Mouse (Mus musculus) splenic B cell, adult 2 months (primary cell): Measurements from ENCODE around the gene Tmprss5.

Source experiments
- DNase-seq: peaks from one replicate; pipeline ENCODE4 v3.0.0-alpha.2; 2011; ENCODE audit warnings: low read depth, low spot score
- H3K27me3 ChIP-seq: 2 replicates; pipeline ENCODE4 v1.6.1; 2012; ENCODE audit warnings: mild to moderate bottlenecking, low read length, moderate library complexity, mixed read lengths; ENCODE audit not compliant: control insufficient read depth, poor library complexity, insufficient read depth, severe bottlenecking
- H3K36me3 ChIP-seq: 2 replicates; pipeline ENCODE4 v1.6.1; 2012; ENCODE audit warnings: mild to moderate bottlenecking, low read length, moderate library complexity, mixed read lengths; ENCODE audit not compliant: control insufficient read depth, poor library complexity, insufficient read depth, severe bottlenecking

The Tmprss5 gene

GRCm38 (mm10) chr9:49081107-49081506 is at the start of gene Tmprss5:
TSS of gene Tmprss5 (plus strand) at chr9:49081260.
- Histone ChIP-seq H3K36me3 (peaks cover 8% of the 10 kb centered on the region), H3K27me3 (no peaks in the 10 kb centered on the region)
- no peak for DNase-seq

GRCm38 (mm10) chr9:49034764-49035163 is 46.3 kb upstream of the Tmprss5 start:
- no peak for DNase-seq
- no peaks in the 10 kb centered on the region for H3K27me3 ChIP-seq
- peaks cover 17% of the 10 kb centered on the region for H3K36me3 ChIP-seq

- DNase-seq: no peak
- H3K27me3 ChIP-seq: no peaks in the 10 kb centered on the region
- H3K36me3 ChIP-seq: no peaks in the 10 kb centered on the region
These were observed 30.2 kb upstream of the Tmprss5 start for GRCm38 (mm10) chr9:49050901-49051300.

GRCm38 (mm10) chr9:49051349-49051748 is 29.7 kb upstream of the Tmprss5 start:
- peak; percentile 73 for DNase-seq
- Histone ChIP-seq H3K27me3 (no peaks in the 10 kb centered on the region), H3K36me3 (no peaks in the 10 kb centered on the region)

GRCm38 (mm10) chr9:49054028-49054427 is 27.0 kb upstream of the Tmprss5 start:
- Histone ChIP-seq H3K27me3 (no peaks in the 10 kb centered on the region), H3K36me3 (no peaks in the 10 kb centered on the region)
- DNase-seq: no peak

- peak; percentile 95 for DNase-seq
- no peaks in the 10 kb centered on the region for H3K36me3 ChIP-seq
- no peaks in the 10 kb centered on the region for H3K27me3 ChIP-seq
These were observed 25.5 kb upstream of the Tmprss5 start, which contains the start of gene Zw10 for GRCm38 (mm10) chr9:49055333-49056205. TSS of gene Zw10 (plus strand) at chr9:49055613.

GRCm38 (mm10) chr9:49076847-49077246 is 4.2 kb upstream of the Tmprss5 start:
- no peak for DNase-seq
- H3K36me3 ChIP-seq: peaks cover 19% of the 10 kb centered on the region
- no peaks in the 10 kb centered on the region for H3K27me3 ChIP-seq

GRCm38 (mm10) chr9:49081561-49081960 is 501 bp downstream of the Tmprss5 start:
- DNase-seq: peak; percentile 32
- peaks cover 8% of the 10 kb centered on the region for H3K36me3 ChIP-seq
- H3K27me3 ChIP-seq: no peaks in the 10 kb centered on the region

GRCm38 (mm10) chr9:49087317-49087716 is 6.3 kb downstream of the Tmprss5 start:
- no peak for DNase-seq
- no peaks in the 10 kb centered on the region for H3K36me3 ChIP-seq
- no peaks in the 10 kb centered on the region for H3K27me3 ChIP-seq

- H3K27me3 ChIP-seq: no peaks in the 10 kb centered on the region
- H3K36me3 ChIP-seq: no peaks in the 10 kb centered on the region
- DNase-seq: no peak
These were observed 17.8 kb downstream of the Tmprss5 start for GRCm38 (mm10) chr9:49098871-49099270.

- DNase-seq: no peak
- Histone ChIP-seq H3K27me3 (no peaks in the 10 kb centered on the region), H3K36me3 (no peaks in the 10 kb centered on the region)
These were observed 21.3 kb downstream of the Tmprss5 start for GRCm38 (mm10) chr9:49102328-49102727.

- no peak for DNase-seq
- Histone ChIP-seq H3K36me3 (no peaks in the 10 kb centered on the region), H3K27me3 (no peaks in the 10 kb centered on the region)
These were observed 28.0 kb downstream of the Tmprss5 start for GRCm38 (mm10) chr9:49109101-49109500.

GRCm38 (mm10) chr9:49110476-49111220 is 29.6 kb downstream of the Tmprss5 start:
- Histone ChIP-seq H3K36me3 (no peaks in the 10 kb centered on the region), H3K27me3 (no peaks in the 10 kb centered on the region)
- DNase-seq: no peak

- DNase-seq: no peak
- no peaks in the 10 kb centered on the region for H3K36me3 ChIP-seq
- H3K27me3 ChIP-seq: no peaks in the 10 kb centered on the region
These were observed 30.2 kb downstream of the Tmprss5 start for GRCm38 (mm10) chr9:49111296-49111695.

- Histone ChIP-seq H3K27me3 (no peaks in the 10 kb centered on the region), H3K36me3 (no peaks in the 10 kb centered on the region)
- DNase-seq: no peak
These were observed 37.3 kb downstream of the Tmprss5 start for GRCm38 (mm10) chr9:49118271-49118825.
